In the genomic region with DNA sequence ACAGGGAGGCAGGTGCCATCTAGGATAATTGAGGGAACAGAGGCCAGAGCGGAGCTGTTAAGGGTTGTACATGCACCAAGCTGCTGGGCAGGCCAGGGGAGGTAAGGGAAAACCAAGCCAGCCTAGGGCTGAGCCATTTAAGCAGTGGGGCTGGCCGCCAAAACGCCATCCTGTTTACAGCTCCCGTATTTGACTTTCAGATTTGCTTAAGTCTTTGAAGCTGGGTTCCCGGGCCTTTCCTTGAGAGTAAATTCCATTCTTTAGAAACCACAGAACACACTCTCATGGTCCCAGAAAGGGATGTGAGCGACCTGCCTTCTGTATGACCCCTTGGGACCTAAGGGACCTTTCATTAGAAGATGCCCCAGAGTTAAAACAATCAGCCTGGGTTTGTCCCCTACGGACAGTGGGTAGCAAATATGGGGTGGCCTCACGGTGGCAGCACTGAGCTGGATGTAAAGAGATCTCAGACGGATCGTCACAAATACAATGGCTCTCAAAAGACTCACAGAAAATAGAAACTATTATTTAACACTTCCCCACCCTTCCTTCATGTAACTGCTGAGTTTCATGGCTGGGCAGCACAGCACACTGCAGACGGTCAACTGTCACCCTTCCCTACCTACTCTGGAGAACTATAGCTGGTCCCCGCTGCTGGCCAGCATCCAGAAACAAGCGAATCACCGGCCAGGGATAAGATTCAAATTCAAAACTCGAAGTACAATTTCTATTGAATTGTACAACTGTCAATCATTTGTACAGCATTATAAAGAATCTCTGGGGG, we compare ENCODE assay signal across 1 mouse cellular context.
TF ChIP-seq lines count a peak whose summit lies in the region.

No protein-coding gene starts in this region.

TF ChIP-seq in CH12.LX, 34 proteins besides CTCF, POLR2A, EP300 and RAD21 (continued from another document):
- TF ChIP-seq UBTF (IDR thresholded peaks at IDR 0.05; ENCODE audit: low read depth, low read length) (no peak), NRF1 (IDR thresholded peaks at IDR 0.05; ENCODE audit: low read depth, low read length) (no peak), ZKSCAN1 (IDR thresholded peaks at IDR 0.05; ENCODE audit: borderline replicate concordance, low read depth, low read length) (no peak), POLR2AphosphoS2 (IDR thresholded peaks at IDR 0.05; ENCODE audit: low read depth, low read length) (no peak), RCOR1 (conservative IDR thresholded peaks at IDR 0.05; ENCODE audit: low read depth, low read length) (no peak), MAZ (IDR thresholded peaks at IDR 0.05; ENCODE audit: low read depth, low read length) (no peak), JUN (IDR thresholded peaks at IDR 0.05; ENCODE audit: insufficient read depth, low read depth, low read length) (no peak), MXI1 (IDR thresholded peaks at IDR 0.05; ENCODE audit: low read depth, low read length) (no peak), CHD1 (IDR thresholded peaks at IDR 0.05; ENCODE audit: low read depth, low read length) (no peak), KAT2A (IDR thresholded peaks at IDR 0.05; ENCODE audit: insufficient replicate concordance, low read length) (no peak), PAX5 (IDR thresholded peaks at IDR 0.05; ENCODE audit: low read length) (no peak)
